Mouse (Mus musculus) heart, embryonic 14.5 days (tissue): ENCODE results near the gene Map3k7. TPM values are rescaled to one million over a fixed set of nuclear protein-coding genes. Genes with fewer than 3 reads are reported as not detected.

Source experiments
- ATAC-seq: fragments of 200-750 bp; cut with Nextera tagmentation; 2 replicates; pipeline ENCODE4 v1.8.0; 2017; ENCODE audit warnings: low read depth, moderate TSS enrichment; ENCODE audit not compliant: insufficient number of reproducible peaks, insufficient read depth, low FRiP score
- H3K27ac ChIP-seq, 2 experiments: fragments of 200-500 bp in 1 of 2; fragments of 300-500 bp in 1 of 2; sonication (generic) in 1 of 2; replicated peaks in 1 of 2; 2 replicates each; pipeline ENCODE4 v1.5.1; 2012 to 2014; ENCODE audit warnings: low read depth in 2 of 2, low read length in 2 of 2, control low read depth in 1 of 2, mild to moderate bottlenecking in 1 of 2, mixed read lengths in 1 of 2; ENCODE audit not compliant: control insufficient read depth in 1 of 2, insufficient read depth in 1 of 2
- H3K27me3 ChIP-seq: fragments of 300-500 bp; sonication (generic); 2 replicates; pipeline ENCODE4 v1.6.1; 2014; ENCODE audit warnings: mild to moderate bottlenecking, low read length, control low read depth; ENCODE audit not compliant: control insufficient read depth, insufficient read depth
- H3K36me3 ChIP-seq: fragments of 300-500 bp; sonication (generic); 2 replicates; pipeline ENCODE4 v1.6.1; 2014; ENCODE audit warnings: mild to moderate bottlenecking, control low read depth, low read length, mixed read lengths; ENCODE audit not compliant: control insufficient read depth, insufficient read depth
- H3K4me1 ChIP-seq, 2 experiments: fragments of 200-500 bp in 1 of 2; fragments of 300-500 bp in 1 of 2; sonication (generic) in 1 of 2; 2 replicates each; pipeline ENCODE4 v1.6.1; 2012 to 2014; ENCODE audit warnings: low read length in 2 of 2, control low read depth in 1 of 2, mixed read lengths in 1 of 2; ENCODE audit not compliant: control insufficient read depth in 2 of 2, insufficient read depth in 2 of 2
- H3K4me2 ChIP-seq: fragments of 300-500 bp; sonication (generic); 2 replicates; pipeline ENCODE4 v1.6.1; 2014; ENCODE audit warnings: mild to moderate bottlenecking, low read length
- H3K4me3 ChIP-seq, 2 experiments: fragments of 200-500 bp in 1 of 2; fragments of 300-500 bp in 1 of 2; sonication (generic) in 1 of 2; 2 replicates each; pipeline ENCODE4 v1.5.1; 2012 to 2014; ENCODE audit warnings: low read length in 2 of 2, mild to moderate bottlenecking in 2 of 2, control low read depth in 1 of 2, low read depth in 1 of 2, moderate library complexity in 1 of 2; ENCODE audit not compliant: control insufficient read depth in 1 of 2, insufficient read depth in 1 of 2
- H3K9ac ChIP-seq: fragments of 300-500 bp; sonication (generic); 2 replicates; pipeline ENCODE4 v1.6.1; 2014; ENCODE audit warnings: mild to moderate bottlenecking, low read length
- H3K9me3 ChIP-seq: fragments of 300-500 bp; sonication (generic); 2 replicates; pipeline ENCODE4 v1.6.1; 2016; ENCODE audit warnings: low read length, control low read depth; ENCODE audit not compliant: control insufficient read depth
- WGBS: fragments of 180-500 bp; shearing (Covaris S2); extraction: QIAGEN DNeasy Blood & Tissue Kit; methylation state at CpG from one replicate; pipeline ENCODE4 v1.1.7; 2014; 5-methylcytosine and 5-hydroxymethylcytosine counted together
- polyA plus RNA-seq: library from polyadenylated mRNA; unstranded; fragments of >200 nt; fragmentation: Nextera tagmentation; extraction: Ambion mirVana; gene quantifications from 2 replicates; pipeline ENCODE4 v1.2.1, GENCODE M21; 2014

Gene Map3k7
- polyA plus RNA-seq, 1 experiment from 2014 or later = 44.0 TPM

DNA sequence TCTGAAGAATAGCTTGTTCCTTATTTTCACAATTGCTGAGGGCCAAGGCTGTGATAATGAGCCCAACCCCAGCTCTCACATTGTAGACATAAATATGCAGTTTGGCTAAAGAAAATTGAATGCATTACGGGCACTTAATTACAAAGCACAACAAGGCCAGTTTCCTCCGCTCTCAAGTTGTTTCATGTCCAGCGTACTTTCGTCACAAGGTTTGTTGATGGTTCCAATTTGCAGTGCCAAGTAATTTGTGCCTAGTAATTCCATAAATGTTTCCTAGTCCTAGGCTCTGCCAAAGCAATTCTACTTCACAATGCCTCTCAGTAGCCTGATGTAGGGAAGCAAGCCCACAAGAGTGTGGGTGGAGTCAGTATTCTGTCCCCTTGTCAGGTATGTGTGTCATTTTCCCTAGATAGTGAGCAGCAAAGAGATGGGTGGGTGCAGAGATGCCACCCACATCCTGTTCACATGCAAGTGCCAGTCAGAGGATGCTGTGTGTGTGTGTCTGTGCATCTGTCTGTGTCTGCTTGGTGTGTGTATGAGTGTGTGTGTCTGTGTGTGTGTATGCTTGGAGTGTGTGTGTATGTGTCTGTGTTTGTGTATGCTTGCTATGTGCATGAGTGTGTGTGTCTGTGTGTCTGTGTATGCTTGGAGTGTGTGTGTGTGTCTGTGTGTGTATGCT lies 98.6 kb downstream of the Map3k7 start:
- no peaks in the 10 kb centered on the region for H3K36me3 ChIP-seq
- no peak overlapping the region for H3K27ac ChIP-seq
- WGBS = 88% methylated on average over 4 of the region's 4 CpGs
- no peaks in the 10 kb centered on the region for H3K27me3 ChIP-seq
- H3K4me2 ChIP-seq = no peak overlapping the region
- no peaks in the 10 kb centered on the region for H3K4me1 ChIP-seq
- ATAC-seq = no peak
- no peaks in the 10 kb centered on the region for H3K9me3 ChIP-seq
- no peak overlapping the region for H3K4me3 ChIP-seq
- H3K9ac ChIP-seq = no peak overlapping the region

GRCm38 (mm10) chr4:32063291-32063690 lies 99.4 kb downstream of the Map3k7 start:
- no peak; the same call in 1 of the 2 replicates for ATAC-seq
- no peaks in the 10 kb centered on the region for H3K9me3 ChIP-seq
- no peak overlapping the region for H3K4me2 ChIP-seq
- H3K36me3 ChIP-seq = no peaks in the 10 kb centered on the region
- no peaks in the 10 kb centered on the region for H3K4me1 ChIP-seq
- H3K27me3 ChIP-seq = no peaks in the 10 kb centered on the region
- 91% methylated on average over 3 of the region's 3 CpGs for WGBS
- no peak overlapping the region for H3K27ac ChIP-seq
- no peak overlapping the region for H3K9ac ChIP-seq
- no peak overlapping the region for H3K4me3 ChIP-seq
